Mouse (Mus musculus): ENCODE measurements around the gene Camkmt.

The Camkmt gene

GRCm38 (mm10) chr17:85089621-85090020 lies 731 bp upstream of the Camkmt start:
- no peak for DNase-seq (ENCODE audit: low spot score in 2 of 2)

GRCm38 (mm10) chr17:85091762-85092161 lies 1.4 kb downstream of the Camkmt start:
- no peak for DNase-seq (ENCODE audit: low spot score in 2 of 2)

- no peak for DNase-seq (ENCODE audit: low spot score in 2 of 2)
Observed at GRCm38 (mm10) chr17:85096396-85096795, 6.0 kb downstream of the Camkmt start.

- peak in 1 of 2 experiments; percentile 42 for DNase-seq (ENCODE audit: low spot score in 2 of 2)
Observed at GRCm38 (mm10) chr17:85098677-85099323, 8.4 kb downstream of the Camkmt start.

- no peak for DNase-seq (ENCODE audit: low spot score in 2 of 2)
Observed at GRCm38 (mm10) chr17:85100232-85100631, 9.9 kb downstream of the Camkmt start.

- no peak for DNase-seq (ENCODE audit: low spot score in 2 of 2)
Observed at GRCm38 (mm10) chr17:85101751-85102150, 11.4 kb downstream of the Camkmt start.

- DNase-seq (ENCODE audit: low spot score in 2 of 2), result no peak
Observed at GRCm38 (mm10) chr17:85103310-85103709, 13.0 kb downstream of the Camkmt start.

GRCm38 (mm10) chr17:85110640-85111039 lies 20.3 kb downstream of the Camkmt start:
- DNase-seq (ENCODE audit: low spot score in 2 of 2), result no peak

- DNase-seq (ENCODE audit: low spot score in 2 of 2), result no peak
Observed at GRCm38 (mm10) chr17:85113441-85113840, 23.1 kb downstream of the Camkmt start.

GRCm38 (mm10) chr17:85116643-85117042 lies 26.3 kb downstream of the Camkmt start:
- peak; percentile 22 to 69 for DNase-seq (ENCODE audit: low spot score in 2 of 2)

GRCm38 (mm10) chr17:85138393-85138792 lies 48.0 kb downstream of the Camkmt start:
- DNase-seq (ENCODE audit: low spot score in 2 of 2), result no peak

- DNase-seq (ENCODE audit: low spot score in 2 of 2), result no peak
Observed at GRCm38 (mm10) chr17:85141621-85142020, 51.3 kb downstream of the Camkmt start.

GRCm38 (mm10) chr17:85142495-85143111 lies 52.3 kb downstream of the Camkmt start:
- DNase-seq (ENCODE audit: low spot score in 2 of 2), result no peak

GRCm38 (mm10) chr17:85144141-85144540 lies 53.8 kb downstream of the Camkmt start:
- no peak for DNase-seq (ENCODE audit: low spot score in 2 of 2)

- DNase-seq (ENCODE audit: low spot score in 2 of 2), result no peak
Observed at GRCm38 (mm10) chr17:85148348-85148747, 58.0 kb downstream of the Camkmt start.

- no peak for DNase-seq (ENCODE audit: low spot score in 2 of 2)
Observed at GRCm38 (mm10) chr17:85149211-85149738, 58.9 kb downstream of the Camkmt start.

GRCm38 (mm10) chr17:85151264-85151663 lies 60.9 kb downstream of the Camkmt start:
- no peak for DNase-seq (ENCODE audit: low spot score in 2 of 2)

- DNase-seq (ENCODE audit: low spot score in 2 of 2), result no peak
Observed at GRCm38 (mm10) chr17:85158202-85158601, 67.8 kb downstream of the Camkmt start.

GRCm38 (mm10) chr17:85159526-85159925 lies 69.2 kb downstream of the Camkmt start:
- no peak for DNase-seq (ENCODE audit: low spot score in 2 of 2)

- no peak for DNase-seq (ENCODE audit: low spot score in 2 of 2)
Observed at GRCm38 (mm10) chr17:85160786-85161185, 70.4 kb downstream of the Camkmt start.

- DNase-seq (ENCODE audit: low spot score in 2 of 2), result no peak
Observed at GRCm38 (mm10) chr17:85162569-85163271, 72.4 kb downstream of the Camkmt start.

- DNase-seq (ENCODE audit: low spot score in 2 of 2), result no peak
Observed at GRCm38 (mm10) chr17:85163272-85163610, 72.9 kb downstream of the Camkmt start.

- DNase-seq (ENCODE audit: low spot score in 2 of 2), result no peak
Observed at GRCm38 (mm10) chr17:85168761-85169160, 78.4 kb downstream of the Camkmt start.
